Mouse (Mus musculus) left cerebral cortex, postnatal 25 days (tissue): ENCODE results near the gene Usp26. TPM values are rescaled to one million over a fixed set of nuclear protein-coding genes. Genes with fewer than 3 reads are reported as not detected.

ENCODE experiments used
- DNase-seq, 2 experiments: peaks; one replicate each; pipeline ENCODE4 v3.0.0; 2022; ENCODE audit warnings: low spot score in 2 of 2, mixed read lengths in 1 of 2
- intact Hi-C: fragments of 180-260 bp; cut with DNase I; formaldehyde crosslinking; loops from one replicate; pipeline ENCODE4 v1.15.1; 2025
- total RNA-seq, 2 experiments: library from RNA; stranded (reverse); gene quantifications; 2 replicates each; pipeline ENCODE4 v1.2.3; 2021

The Usp26 gene
- not detected for total RNA-seq

- no peak for DNase-seq
- intact Hi-C loops: no loop called here
Observed at GRCm38 (mm10) chrX:51801133-51801532, at the start of gene Usp26. Gene Usp26, minus strand, starts transcription at chrX:51801233.

- DNase-seq: no peak
- intact Hi-C loops: no loop called here
Observed at GRCm38 (mm10) chrX:51814466-51815247, 13.6 kb upstream of the Usp26 start.

DNA sequence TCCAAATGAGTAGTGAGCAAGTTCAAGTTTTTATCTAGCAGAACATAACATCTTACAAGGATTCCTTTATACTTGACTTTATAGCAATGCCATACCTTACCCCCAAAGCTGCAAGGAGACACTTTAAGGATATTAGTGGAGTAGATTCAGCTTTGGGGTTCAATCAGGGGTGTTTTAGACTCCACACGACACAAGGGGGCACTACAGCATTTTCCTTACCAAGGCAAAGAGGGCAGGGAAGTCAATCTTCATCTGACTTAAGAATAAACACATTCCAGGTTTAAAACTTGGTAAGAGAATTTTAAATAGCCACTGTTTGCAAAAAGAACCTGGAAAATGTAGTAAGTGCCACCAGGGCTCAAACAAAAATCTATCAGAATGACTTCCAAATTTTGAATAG, 33.6 kb downstream of the Usp26 start:
- intact Hi-C loops: loop anchor here (10.0 kb wide), 1 partner anchor 607 kb away; no protein-coding TSS in a partner anchor
- peak in 1 of 2 experiments; percentile 1 for DNase-seq

DNA sequence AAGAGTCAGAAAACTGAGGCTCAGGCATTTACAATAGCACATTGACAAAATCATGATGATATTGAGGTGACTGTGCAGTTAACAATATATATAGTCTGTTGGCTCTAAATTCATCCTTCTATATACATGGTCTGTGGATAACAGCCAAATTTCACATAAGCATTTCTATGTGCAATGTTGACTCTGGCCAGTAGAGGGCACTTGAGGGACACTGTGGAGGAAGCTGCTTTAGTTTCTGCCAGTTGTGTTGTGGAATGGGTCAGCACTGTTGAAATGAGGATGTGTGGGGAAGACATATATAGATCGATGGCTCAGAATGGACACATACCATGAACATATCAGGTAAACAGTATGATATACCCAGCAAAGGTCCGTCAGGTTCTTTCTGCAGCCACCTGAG, 64.6 kb downstream of the Usp26 start:
- peak; percentile 42 to 61 for DNase-seq
- intact Hi-C loops: loop anchor here (10.0 kb wide), 1 partner anchor 638 kb away; no protein-coding TSS in a partner anchor

GRCm38 (mm10) chrX:51714086-51714745, 86.8 kb downstream of the Usp26 start:
- no peak for DNase-seq
- intact Hi-C loops: no loop called here

DNA sequence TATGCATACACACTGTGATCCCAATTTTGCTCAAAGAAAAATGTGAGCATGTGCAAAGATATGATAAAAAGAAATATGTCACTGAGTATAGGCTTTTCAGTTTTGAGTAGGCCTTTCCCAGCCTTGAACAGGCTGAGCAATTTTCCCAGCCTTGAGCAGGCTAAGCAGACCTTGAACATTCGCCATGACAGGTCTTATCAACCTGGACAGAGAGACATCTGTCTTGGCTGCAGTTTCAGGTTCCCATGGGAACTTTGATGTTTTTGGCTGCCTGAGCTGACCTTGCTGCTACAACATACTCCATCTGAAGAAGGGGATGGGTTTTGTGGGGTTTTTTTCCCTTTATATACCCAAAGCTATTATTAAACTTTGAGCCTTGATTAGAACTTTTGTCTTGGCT, 88.0 kb downstream of the Usp26 start:
- intact Hi-C loops: no loop called here
- DNase-seq: no peak

Other genes with a start within 250 kb of the Usp26 start
- 10 to 100 TPM; 34.9 to 39.0 TPM for gene Hs6st2, start 119.4 kb downstream of the Usp26 start, total RNA-seq
- not detected for gene 1700080O16Rik, start 171.5 kb upstream of the Usp26 start, total RNA-seq